Mouse (Mus musculus) testis, postnatal 10 days (tissue): ENCODE data around the gene Mmp25.
A peak's percentile ranks its signal among the peaks of the same experiment; 100 is the strongest.
"Not testable (repeated sequence)": the region's sequence is repeated elsewhere in the genome, so short reads cannot be mapped to it uniquely, and the experiment has no call there.

Source experiments
- DNase-seq: peaks from one replicate; pipeline ENCODE4 v3.0.0; 2021; ENCODE audit warnings: low spot score

Gene Mmp25

DNA sequence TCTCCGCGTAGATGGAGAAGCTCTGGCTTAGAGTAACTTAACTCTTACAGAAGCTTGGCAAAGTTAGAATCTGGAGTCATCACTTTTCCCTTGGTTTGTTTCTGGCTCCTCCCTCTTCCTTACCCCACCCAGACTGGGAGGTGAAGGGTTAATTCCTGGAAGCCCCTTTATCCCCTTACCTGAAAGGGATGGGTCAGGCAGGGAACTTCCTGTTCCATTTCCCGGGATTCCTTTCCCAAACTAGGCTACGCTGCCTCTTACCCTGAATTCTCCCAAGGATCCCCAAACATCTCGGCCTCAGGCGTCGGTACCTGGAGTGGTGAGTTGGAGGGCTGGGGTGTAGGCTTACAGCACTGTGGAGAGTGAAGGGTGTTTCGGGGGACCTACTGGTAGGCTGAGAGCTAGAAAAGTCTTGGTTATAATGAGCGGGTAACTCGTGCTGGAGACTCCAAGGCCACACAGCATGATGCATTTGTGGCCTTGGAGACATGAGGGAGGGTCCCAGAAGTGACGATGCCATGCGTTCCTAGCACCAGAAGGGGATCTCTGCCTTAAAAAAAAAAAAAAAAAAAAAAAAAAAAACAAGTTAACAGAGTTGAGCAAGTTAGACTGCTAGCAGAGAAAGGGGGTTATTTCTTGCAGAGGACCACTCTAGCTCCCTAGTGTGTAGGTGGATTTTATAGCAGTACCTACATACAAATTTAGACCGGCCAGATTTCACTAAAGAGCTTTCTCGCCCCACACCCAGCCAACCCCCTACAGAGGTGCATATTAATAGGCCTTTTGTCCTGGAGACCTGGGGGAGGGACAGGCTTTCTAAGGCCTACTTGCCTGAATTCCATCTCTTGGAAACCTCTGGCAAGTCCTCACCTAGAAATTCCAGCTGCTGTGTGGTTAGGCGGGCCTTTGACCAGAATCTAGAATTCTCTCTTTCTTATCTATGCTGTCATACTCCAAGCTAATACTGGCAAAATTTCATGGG, 44.1 kb downstream of the Mmp25 start, which contains the start of gene Zscan10:
Gene Zscan10 (plus strand): TSS at position 216 of the 982 bp plus-strand sequence.
- no peak for DNase-seq

DNA sequence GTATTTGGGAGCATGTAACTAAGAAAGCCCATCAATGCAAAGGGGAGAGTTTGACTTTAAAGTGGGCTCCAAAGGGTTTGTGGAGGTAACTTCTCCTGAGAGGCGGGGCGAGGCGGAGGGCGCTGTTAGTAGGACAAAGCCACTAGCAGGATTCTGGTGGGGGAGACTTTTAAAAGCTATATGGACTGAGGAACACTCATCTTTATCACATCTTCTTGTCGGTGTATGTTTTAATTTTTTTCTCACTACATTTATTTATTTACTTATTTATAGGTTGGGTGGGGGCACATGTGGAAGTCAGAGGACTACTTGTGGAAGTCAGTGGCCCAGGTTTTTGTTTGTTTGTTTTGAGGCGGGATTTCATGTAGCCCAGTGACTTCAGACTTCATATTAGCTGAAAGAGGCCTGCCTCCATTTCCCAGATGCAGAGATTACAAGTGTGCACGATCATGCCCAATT, 45.4 kb downstream of the Mmp25 start:
- DNase-seq: peak; percentile 64

DNA sequence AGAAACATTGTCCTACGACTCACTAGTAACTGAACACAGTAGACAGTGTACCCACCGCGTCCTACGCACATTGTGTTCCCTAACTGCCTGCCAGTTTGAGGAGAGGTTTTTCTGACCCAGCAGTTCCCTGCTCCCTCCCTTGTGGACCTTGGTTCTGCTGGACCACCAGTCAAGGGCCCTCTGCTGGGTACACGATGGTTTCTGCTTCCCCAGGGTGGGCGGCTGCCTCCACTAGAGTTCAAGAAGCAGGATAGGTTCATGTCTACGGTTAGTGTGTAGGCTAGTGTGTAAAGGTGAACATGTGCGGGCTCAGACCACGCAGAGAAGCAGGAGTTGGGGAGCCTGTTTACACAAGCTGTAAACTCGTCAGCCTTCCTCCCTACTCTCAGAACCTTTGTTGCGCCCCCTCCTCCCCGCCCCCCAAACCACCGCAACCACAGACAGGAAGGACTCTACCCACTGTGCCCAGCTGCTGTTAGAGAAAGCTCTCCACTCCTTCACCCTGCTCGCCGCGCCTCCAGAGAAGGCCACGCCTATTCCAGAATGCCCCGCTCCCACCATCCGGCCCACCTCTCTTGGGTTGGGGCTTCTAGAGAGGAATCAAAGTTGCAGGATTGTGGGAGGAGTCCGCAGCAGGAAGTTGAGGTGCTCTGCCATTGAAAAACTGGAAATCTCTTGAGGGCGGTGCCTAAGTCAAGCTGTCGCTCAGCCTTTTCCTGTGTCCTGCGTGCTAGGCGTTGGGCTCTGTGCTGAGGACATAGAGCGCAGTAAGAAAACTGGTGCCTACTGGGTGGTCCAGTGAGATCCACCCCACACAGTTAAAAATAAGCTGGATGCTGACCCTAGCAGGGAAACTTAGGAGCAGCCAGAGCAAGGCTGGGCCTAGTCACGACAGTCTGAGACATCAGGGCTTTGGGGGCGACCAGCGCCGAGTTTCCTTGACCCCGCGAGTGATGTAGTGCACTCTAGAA, 46.2 kb downstream of the Mmp25 start, which contains the start of gene Zfp13:
Gene Zfp13 (minus strand): TSS at position 906 of the 971 bp plus-strand sequence.
- DNase-seq: peak; percentile 89

DNA sequence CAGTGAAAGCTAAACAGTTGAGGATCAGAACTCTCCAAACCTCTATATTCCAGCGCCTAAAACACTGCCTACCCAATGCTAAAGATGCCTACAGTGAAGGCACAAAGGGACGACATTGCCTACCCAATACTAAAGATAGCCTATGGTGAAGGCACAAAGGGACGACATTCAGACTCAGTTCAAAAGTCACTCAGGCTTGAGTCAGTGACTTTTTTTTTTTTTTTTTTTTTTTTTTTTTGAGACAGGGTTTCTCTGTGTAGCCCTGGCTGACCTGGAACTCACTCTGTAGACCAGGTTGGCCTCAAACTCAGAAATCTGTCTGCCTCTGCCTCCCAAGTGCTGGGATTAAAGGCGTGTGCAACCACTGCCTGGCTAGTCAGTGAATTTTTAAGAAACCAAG, 49.9 kb downstream of the Mmp25 start:
- not testable (repeated sequence) for DNase-seq

- no peak for DNase-seq
These were observed 52.2 kb downstream of the Mmp25 start for GRCm38 (mm10) chr17:23592926-23593300.

GRCm38 (mm10) chr17:23592208-23592925, 52.7 kb downstream of the Mmp25 start:
- DNase-seq: peak; percentile 98

GRCm38 (mm10) chr17:23587253-23587652, 57.8 kb downstream of the Mmp25 start:
- DNase-seq: no peak

GRCm38 (mm10) chr17:23585721-23586491, 59.2 kb downstream of the Mmp25 start:
- peak; percentile 68 for DNase-seq

- no peak for DNase-seq
These were observed 60.3 kb downstream of the Mmp25 start for GRCm38 (mm10) chr17:23584786-23585185.
